Mouse (Mus musculus): ENCODE measurements at regions not wholly inside any gene's neighbourhood (a gene's known extent, or its start where the extent isn't known, plus 50 kb on each side); places are given as distances from the start of the nearest gene placed in this dataset.

DNA sequence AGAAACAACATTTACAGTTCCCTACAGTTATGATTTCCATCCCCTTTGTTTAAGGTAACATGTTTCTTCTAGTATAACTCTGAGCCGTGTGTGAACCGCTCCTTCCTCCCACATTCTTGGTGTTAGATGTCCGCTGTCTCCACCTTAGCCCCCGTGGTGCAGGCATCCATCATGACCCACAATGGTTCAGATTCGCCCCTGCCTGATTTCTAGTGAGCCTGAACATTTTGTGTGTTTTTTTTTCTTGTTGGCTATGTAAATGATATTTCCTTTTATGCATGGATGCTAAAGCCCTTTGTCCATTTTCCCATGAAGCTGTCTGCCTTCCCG, 229.5 kb downstream of the Prdm2 start:
- TF ChIP-seq CTCF (conservative IDR thresholded peaks at IDR 0.05 in 1 of 2, IDR thresholded peaks at IDR 0.05 in 1 of 2; ENCODE audit: low read depth in 2 of 2, low read length in 2 of 2): no peak
- TF ChIP-seq JUND (conservative IDR thresholded peaks at IDR 0.05; ENCODE audit: low read depth, low read length): no peak
- TF ChIP-seq USF2 (conservative IDR thresholded peaks at IDR 0.05; ENCODE audit: low read depth, low read length): no peak
- TF ChIP-seq POLR2AphosphoS2 (IDR thresholded peaks at IDR 0.05; ENCODE audit: low read depth, low read length): no peak
- TF ChIP-seq CHD2 (IDR thresholded peaks at IDR 0.05; ENCODE audit: low read length): no peak
- TF ChIP-seq POLR2A (IDR thresholded peaks at IDR 0.05; ENCODE audit: low read depth, low read length): no peak
- no peak for TF ChIP-seq SMC3 (IDR thresholded peaks at IDR 0.05; ENCODE audit: low read depth, low read length)
- no peak for TF ChIP-seq MAX (IDR thresholded peaks at IDR 0.05; ENCODE audit: low read length)
- no peak for TF ChIP-seq EP300 (IDR thresholded peaks at IDR 0.05; ENCODE audit: low read length)
- TF ChIP-seq MEF2A (IDR thresholded peaks at IDR 0.05; ENCODE audit: borderline replicate concordance, low read depth, low read length): no peak

Measured in CH12.LX (cell line).